Mouse (Mus musculus) spleen, adult 2 months (tissue): Measurements from ENCODE around the gene Heg1.

Experiments
- CTCF ChIP-seq: fragments of 200-500 bp; IDR thresholded peaks from 2 replicates; pipeline ENCODE4 v1.5.1; 2011; ENCODE audit warnings: mild to moderate bottlenecking, inconsistent platforms; ENCODE audit not compliant: insufficient read depth, insufficient read length, insufficient replicate concordance; ENCODE audit errors: extremely low read depth
- POLR2A ChIP-seq: fragments of 200-500 bp; IDR thresholded peaks from 2 replicates; pipeline ENCODE4 v1.6.1; 2011; ENCODE audit warnings: low read depth, low read length, inconsistent platforms

- TF ChIP-seq CTCF: no peak
- no peak for TF ChIP-seq POLR2A
Measured at GRCm38 (mm10) chr16:33747346-33747954, 63.3 kb downstream of the Heg1 start.
